Mouse (Mus musculus): ENCODE measurements around the gene Crim1. TPM values are rescaled to one million over a fixed set of nuclear protein-coding genes. Genes with fewer than 3 reads are reported as not detected.

Crim1 gene
- polyA plus RNA-seq (2017; shearing (Covaris generic)) = 49.4 TPM

GRCm38 (mm10) chr17:78199626-78200560, at the start of gene Crim1:
Crim1 (plus strand) TSS chr17:78200248.

GRCm38 (mm10) chr17:78417381-78418281, 217.6 kb downstream of the Crim1 start, which contains the start of gene Fez2:
Fez2 (minus strand) TSS chr17:78418152.

Other genes with a start within 250 kb of the Crim1 start
- gene Fez2, start 217.9 kb downstream of the Crim1 start, polyA plus RNA-seq (2017; shearing (Covaris generic)) = 21.8 TPM

Measured in effector memory CD4-positive, alpha-beta T cell, adult 5 months (primary cell).